Mouse (Mus musculus): ENCODE data around the gene Knstrn. TPM values are rescaled to one million over a fixed set of nuclear protein-coding genes. Genes with fewer than 3 reads are reported as not detected.

The Knstrn gene
- 88.9 and 100 TPM in 2 replicates for polyA plus RNA-seq (2016; fragmentation: Nextera tagmentation; extraction: Ambion mirVana)

DNA sequence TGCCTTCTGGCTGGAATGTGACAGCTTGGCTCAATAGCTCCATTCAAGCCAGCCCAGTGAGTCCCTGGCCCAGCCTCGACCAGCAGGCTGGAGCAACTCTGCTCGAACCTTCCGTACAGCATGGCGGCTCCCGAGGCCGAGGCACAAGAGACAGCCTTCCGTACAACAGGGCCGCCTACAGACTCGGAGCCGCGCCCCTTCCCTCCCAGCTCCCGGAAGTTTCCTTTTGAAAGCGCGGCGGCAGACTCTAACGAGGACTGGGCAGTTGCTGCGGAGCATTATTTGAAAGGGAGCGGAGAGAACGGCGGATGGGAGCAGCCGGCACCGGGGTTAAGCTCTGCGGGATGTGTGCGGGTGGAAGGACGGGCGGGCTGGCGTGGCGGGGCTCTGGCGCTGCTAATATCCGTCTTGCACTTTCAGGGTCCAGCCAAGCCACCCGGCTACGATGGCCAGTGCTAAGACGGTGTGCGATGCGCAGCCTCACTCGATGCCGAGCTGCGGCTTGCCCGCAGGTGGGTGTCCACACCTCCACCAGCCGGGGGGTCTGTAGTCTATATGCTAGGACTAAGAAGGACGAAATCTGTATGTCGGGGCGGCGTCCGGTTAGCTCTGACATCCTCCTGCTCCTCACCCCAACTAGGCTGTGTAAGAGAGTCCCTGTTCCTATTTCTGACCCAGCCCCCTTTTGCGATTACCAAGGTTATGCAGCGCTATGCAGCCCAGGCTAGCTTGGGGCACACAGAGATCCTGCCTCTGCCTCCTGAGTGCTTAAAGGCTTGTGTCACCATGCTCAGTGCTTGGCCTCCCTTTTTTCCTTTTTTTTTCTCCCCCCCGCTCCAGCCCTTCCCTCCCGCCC, at the start of gene Knstrn:
Gene Knstrn (plus strand): TSS at position 23 of the 856 bp plus-strand sequence.
- peak within 1 kb of the TSS; percentile 64 for H3K4me3 ChIP-seq
- ATAC-seq (ENCODE audit: low FRiP score) = peak; percentile 97
- H3K4me1 ChIP-seq = peaks cover 20% of the 10 kb centered on the region
- WGBS = 1% methylated on average over 49 of the region's 49 CpGs
- no peaks in the 10 kb centered on the region for H3K9me3 ChIP-seq (replicated peaks)
- H3K36me3 ChIP-seq = peaks cover 21% of the 10 kb centered on the region
- 0 out of 2 replicates have a peak within 1 kb of the TSS, but pooled peaks have one; percentile 31 for H3K27ac ChIP-seq
- peak within 1 kb of the TSS; percentile 91 for H3K4me2 ChIP-seq (replicated peaks)
- H3K9ac ChIP-seq = peak within 1 kb of the TSS; percentile 60
- no peaks in the 10 kb centered on the region for H3K27me3 ChIP-seq

DNA sequence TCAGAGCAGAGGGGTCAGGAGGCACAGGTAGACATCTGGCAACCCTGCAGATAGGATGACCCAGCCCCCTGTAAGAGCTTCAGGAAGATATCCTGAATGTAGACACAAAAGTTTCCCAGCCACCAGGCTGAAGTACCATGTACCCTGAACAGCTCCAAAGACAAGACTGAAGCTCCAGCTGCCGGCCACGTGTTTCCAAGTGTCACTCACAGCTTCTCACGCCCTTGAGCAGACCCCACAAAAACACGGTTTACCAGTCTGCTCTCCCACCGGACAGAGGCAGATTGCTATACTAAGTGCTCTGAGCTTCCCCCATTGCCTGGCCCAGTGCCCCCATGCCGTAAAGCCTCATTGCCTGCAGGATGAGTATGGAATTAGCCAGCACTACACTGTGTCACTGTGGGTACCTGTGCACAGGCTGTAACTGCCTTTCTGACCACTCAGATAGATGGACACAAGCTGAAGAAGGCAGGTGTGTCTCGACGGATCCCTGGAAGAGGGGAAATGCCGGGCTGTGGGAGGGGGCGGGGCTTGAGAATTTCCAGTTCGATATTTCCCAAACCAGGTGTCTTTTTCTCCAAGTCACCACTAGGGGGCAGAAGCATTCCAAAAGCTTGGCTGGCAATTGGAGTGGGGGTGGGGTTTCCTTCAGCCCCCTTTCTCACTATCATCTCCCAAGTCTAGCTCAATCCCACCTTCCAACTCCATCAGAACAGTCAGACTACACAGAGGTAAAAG, 49.5 kb upstream of the Knstrn start:
- Histone ChIP-seq H3K9ac (no peak overlapping the region), H3K27me3 (peaks cover 6% of the 10 kb centered on the region; the same call in 1 of the 2 replicates), H3K4me2 (replicated peaks) (no peak overlapping the region), H3K36me3 (no peaks in the 10 kb centered on the region), H3K9me3 (replicated peaks) (no peaks in the 10 kb centered on the region), H3K4me3 (no peak overlapping the region), H3K4me1 (peaks cover 40% of the 10 kb centered on the region), H3K27ac (no peak overlapping the region)
- 23% methylated on average over 11 of the region's 11 CpGs for WGBS
- ATAC-seq (ENCODE audit: low FRiP score) = no peak

DNA sequence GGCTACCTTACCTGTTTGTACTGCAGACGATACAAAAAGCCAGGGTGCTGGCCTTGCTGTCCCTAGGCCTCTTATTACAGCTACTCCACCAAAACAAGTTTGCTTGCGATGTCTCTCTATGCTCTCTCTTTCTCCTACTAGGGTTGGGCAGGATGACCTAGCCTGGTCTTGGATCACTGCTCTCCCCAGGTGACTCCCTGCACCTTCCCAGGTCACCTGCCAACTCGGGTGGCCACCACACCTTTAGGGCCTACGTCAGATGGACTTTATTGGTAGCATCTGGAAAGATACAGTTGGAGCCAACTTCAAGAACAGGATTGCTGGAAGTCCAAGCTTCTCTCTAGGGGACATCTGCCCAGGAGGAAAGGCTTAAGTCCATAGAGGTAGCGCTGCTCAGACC, 48.9 kb upstream of the Knstrn start:
- Histone ChIP-seq H3K4me1 (peaks cover 36% of the 10 kb centered on the region), H3K4me3 (no peak overlapping the region), H3K27me3 (peaks cover 6% of the 10 kb centered on the region; the same call in 1 of the 2 replicates), H3K36me3 (no peaks in the 10 kb centered on the region), H3K9me3 (replicated peaks) (no peaks in the 10 kb centered on the region), H3K27ac (no peak overlapping the region), H3K4me2 (replicated peaks) (no peak overlapping the region), H3K9ac (no peak overlapping the region)
- ATAC-seq (ENCODE audit: low FRiP score) = no peak
- WGBS = 85% methylated on average over 5 of the region's 5 CpGs

DNA sequence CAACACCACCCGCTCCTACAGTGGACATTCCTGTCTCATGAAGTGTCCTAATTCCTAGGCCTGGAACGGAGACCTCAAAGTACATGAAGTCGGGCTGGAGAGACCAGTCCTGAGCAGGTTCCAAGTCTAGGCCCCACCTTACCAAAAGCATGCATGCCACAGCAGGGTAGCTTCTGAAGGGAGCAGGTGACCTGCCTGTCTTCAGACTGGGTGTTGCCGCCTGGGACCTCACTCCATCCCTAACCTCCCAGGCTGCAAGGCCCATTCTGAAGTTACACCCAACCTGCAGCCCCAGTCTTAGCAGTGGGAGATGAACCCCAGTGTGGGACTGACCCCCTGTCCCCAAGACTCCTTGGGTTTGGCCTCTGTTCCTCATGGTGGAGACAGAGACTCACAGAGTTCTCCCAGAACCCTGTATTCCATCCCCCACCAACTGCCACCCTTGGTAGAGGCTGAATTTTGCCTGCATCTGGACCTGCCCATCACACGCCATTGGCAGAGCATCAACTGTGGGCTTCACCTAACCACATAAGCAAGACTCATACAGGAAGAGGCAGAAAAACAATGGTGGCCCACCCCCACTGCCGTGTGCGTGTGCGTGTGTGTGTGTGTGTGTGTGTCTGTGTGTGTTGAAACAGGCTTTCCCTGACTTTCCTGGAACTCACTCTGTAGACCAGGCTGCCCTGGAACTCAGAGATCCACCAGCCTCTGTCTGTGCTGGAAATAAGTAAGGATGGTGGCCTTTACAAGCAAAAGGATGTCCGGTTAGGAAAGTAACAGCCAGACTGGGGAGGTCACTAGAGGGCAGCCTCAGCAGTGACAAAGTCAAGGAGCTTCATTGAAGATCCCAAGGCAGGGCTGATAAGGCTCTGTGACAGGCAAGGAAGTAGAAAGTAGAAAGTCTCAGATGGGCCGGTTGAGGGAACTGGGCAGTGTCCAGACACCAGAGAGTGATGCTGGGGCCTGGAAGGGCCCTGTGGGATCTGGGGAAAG, 47.5 kb upstream of the Knstrn start:
- WGBS = 78% methylated on average over 10 of the region's 10 CpGs
- Histone ChIP-seq H3K9me3 (replicated peaks) (no peaks in the 10 kb centered on the region), H3K4me1 (peaks cover 28% of the 10 kb centered on the region), H3K36me3 (no peaks in the 10 kb centered on the region), H3K4me2 (replicated peaks) (no peak overlapping the region), H3K9ac (no peak overlapping the region), H3K27ac (no peak overlapping the region), H3K4me3 (no peak overlapping the region), H3K27me3 (peaks cover 6% of the 10 kb centered on the region; the same call in 1 of the 2 replicates)
- ATAC-seq (ENCODE audit: low FRiP score) = no peak

DNA sequence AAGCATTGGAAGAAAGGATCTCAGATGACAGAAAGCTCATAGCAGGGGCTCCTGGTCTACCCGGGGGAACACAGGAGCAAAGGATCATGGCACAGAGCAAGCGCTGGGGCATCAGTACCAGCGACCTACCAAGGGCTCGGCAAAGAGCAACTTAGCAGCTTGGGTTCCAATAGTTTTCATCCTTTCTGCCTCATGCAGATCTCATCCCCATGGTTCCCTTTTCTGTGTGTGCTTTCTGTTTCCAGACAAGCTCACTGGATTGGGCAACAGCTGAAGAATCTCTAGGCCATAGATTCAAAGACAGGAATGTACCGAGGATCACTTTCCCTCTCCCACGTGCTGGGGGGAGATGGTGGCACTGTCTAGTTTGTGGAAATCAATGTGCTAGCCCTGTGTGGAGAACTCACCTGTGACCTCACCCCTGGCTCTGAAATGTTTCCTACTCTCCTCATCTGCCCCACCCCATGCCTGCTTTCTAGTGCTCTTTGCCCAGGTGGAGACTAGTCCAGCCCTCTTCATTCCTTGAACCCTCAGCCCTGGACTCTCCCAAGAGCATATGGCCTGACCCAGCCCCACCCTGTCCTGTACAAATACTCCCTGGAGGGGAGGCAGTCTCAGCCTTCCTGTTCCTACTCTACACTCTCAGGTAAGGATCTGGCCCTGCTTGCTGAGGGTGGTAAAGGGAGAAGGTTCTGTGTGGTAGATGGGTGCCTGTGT, 41.5 kb upstream of the Knstrn start, which contains the start of gene Phgr1:
Gene Phgr1 (plus strand): TSS at position 612 of the 717 bp plus-strand sequence.
- no peaks in the 10 kb centered on the region for H3K4me1 ChIP-seq
- ATAC-seq (ENCODE audit: low FRiP score) = no peak
- H3K9me3 ChIP-seq (replicated peaks) = no peaks in the 10 kb centered on the region
- H3K9ac ChIP-seq = no peak within 1 kb of the TSS
- H3K36me3 ChIP-seq = no peaks in the 10 kb centered on the region
- no peak within 1 kb of the TSS for H3K27ac ChIP-seq
- H3K27me3 ChIP-seq = peaks cover 11% of the 10 kb centered on the region
- H3K4me3 ChIP-seq = no peak within 1 kb of the TSS
- WGBS = 84% methylated on average over 6 of the region's 6 CpGs
- H3K4me2 ChIP-seq (replicated peaks) = no peak within 1 kb of the TSS

DNA sequence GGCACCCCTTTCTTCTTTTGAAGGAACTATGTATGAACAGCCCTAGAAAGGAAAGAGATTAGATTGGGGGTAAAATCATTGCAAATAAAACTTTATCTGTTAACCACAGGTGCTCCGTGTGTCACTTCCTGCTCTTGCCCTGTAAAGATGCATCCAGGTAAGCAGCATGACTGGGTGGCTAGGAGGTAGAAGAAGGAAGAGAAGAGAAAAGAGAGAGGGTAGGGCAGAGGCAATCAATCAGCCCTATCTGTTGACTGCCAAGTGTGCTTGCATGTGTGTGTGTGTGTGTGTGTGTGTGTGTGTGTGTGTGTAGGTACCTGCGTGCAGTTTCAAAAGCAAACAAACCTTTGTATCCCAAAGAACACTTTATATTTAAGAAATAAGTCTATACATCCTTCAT, 39.3 kb upstream of the Knstrn start:
- Histone ChIP-seq H3K27me3 (peaks cover 8% of the 10 kb centered on the region), H3K9ac (no peak overlapping the region), H3K4me1 (peaks cover 4% of the 10 kb centered on the region), H3K27ac (no peak overlapping the region), H3K36me3 (no peaks in the 10 kb centered on the region), H3K4me3 (no peak overlapping the region), H3K9me3 (replicated peaks) (no peaks in the 10 kb centered on the region), H3K4me2 (replicated peaks) (no peak overlapping the region)
- ATAC-seq (ENCODE audit: low FRiP score) = no peak
- WGBS = 85% methylated on average over 2 of the region's 2 CpGs

DNA sequence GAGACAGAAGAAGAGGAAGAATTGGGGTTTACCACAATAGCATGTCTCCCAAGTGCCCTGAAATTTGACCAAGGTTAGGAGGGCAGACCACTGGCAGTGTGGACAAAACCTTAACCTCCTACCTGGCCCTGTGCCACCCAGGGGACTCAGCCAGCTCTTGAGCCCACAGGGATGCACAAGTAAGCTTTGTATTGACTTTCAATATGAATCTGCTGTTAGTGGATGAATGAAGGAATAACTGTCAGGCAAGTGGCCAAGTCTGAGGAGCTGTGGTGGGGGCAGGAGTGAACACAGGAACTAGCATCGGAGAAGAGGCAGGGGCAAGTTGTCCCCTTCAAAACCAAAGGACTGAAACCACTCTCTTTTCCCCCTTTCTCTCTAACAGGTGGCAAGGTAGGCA, 38.4 kb upstream of the Knstrn start:
- no peak for ATAC-seq (ENCODE audit: low FRiP score)
- H3K9ac ChIP-seq = no peak overlapping the region
- H3K4me2 ChIP-seq (replicated peaks) = no peak overlapping the region
- WGBS = 80% methylated on average over 1 of the region's 1 CpGs
- no peak overlapping the region for H3K4me3 ChIP-seq
- no peaks in the 10 kb centered on the region for H3K36me3 ChIP-seq
- H3K9me3 ChIP-seq (replicated peaks) = no peaks in the 10 kb centered on the region
- peaks cover 8% of the 10 kb centered on the region for H3K4me1 ChIP-seq
- H3K27me3 ChIP-seq = peaks cover 8% of the 10 kb centered on the region
- no peak overlapping the region for H3K27ac ChIP-seq

DNA sequence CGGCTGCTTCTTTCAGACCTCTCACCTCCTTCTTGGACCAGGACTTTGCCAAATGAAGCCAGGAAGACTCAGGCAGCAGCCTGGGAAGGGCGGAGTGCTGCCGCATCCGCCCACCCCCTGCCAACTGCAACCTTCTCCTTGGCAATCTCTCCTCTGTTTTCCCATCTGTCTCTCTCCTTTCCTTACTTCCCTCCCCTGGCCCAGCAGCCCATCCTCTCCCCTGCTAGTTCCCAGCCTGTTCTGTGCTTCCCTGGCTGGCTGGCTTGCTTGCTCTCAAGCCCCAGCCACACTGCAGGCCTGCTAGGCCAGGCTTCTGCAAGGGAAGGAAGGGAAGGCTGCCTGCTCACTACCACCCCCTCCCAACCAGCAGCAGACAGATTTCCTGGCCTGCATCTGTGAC, 38.0 kb upstream of the Knstrn start:
- H3K4me1 ChIP-seq = peaks cover 12% of the 10 kb centered on the region
- no peaks in the 10 kb centered on the region for H3K9me3 ChIP-seq (replicated peaks)
- no peaks in the 10 kb centered on the region for H3K36me3 ChIP-seq
- peaks cover 9% of the 10 kb centered on the region for H3K27me3 ChIP-seq
- no peak overlapping the region for H3K27ac ChIP-seq
- 56% methylated on average over 4 of the region's 4 CpGs for WGBS
- no peak overlapping the region for H3K4me2 ChIP-seq (replicated peaks)
- no peak overlapping the region for H3K9ac ChIP-seq
- no peak overlapping the region for H3K4me3 ChIP-seq
- no peak for ATAC-seq (ENCODE audit: low FRiP score)

DNA sequence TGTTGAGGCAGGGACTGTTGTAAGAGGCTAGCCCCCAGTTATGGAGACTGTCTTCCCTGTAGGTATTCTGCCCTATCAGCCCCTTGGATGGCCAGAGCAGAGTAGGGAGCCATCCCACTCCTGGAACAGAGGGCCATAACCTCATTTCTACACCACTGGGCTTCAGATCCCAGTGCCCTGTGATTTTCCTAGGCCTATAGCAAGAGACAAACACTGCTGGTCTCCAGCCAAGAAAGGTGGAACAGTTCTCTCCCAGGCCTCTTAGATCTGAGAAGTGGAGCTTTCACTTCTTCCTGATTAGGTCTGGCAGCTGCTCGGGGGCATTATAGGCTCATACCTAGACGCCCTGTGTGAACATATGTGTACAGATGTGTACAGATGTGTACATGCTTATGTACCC, 37.5 kb upstream of the Knstrn start:
- no peak overlapping the region for H3K4me2 ChIP-seq (replicated peaks)
- no peaks in the 10 kb centered on the region for H3K36me3 ChIP-seq
- H3K4me1 ChIP-seq = peaks cover 15% of the 10 kb centered on the region
- no peak overlapping the region for H3K27ac ChIP-seq
- H3K4me3 ChIP-seq = no peak overlapping the region
- no peak for ATAC-seq (ENCODE audit: low FRiP score)
- no peak overlapping the region for H3K9ac ChIP-seq
- no peaks in the 10 kb centered on the region for H3K9me3 ChIP-seq (replicated peaks)
- H3K27me3 ChIP-seq = peaks cover 13% of the 10 kb centered on the region
- WGBS = 79% methylated on average over 2 of the region's 2 CpGs

DNA sequence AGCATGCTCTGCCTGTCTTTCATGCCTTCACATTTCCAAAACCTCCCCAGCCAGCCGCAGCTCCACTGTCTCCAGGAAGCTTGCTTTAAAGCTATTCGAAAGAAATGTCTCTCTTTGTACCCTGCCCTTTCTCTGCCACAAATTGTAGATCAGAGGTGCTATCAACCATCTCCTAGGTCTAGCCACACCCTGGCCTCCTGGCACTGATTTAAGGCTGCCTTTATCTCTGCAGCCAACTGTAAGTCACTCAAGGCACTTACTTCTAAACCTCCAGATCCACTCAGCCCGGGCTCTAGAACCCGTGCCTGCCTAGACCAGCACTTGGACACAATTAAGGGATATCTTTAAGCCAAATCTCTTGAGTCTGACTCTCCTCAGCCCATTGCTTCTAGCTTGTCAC, 35.4 kb upstream of the Knstrn start:
- H3K4me1 ChIP-seq = peaks cover 15% of the 10 kb centered on the region
- H3K4me2 ChIP-seq (replicated peaks) = no peak overlapping the region
- H3K9me3 ChIP-seq (replicated peaks) = no peaks in the 10 kb centered on the region
- H3K27ac ChIP-seq = no peak overlapping the region
- H3K27me3 ChIP-seq = peaks cover 18% of the 10 kb centered on the region
- no peak overlapping the region for H3K4me3 ChIP-seq
- no peak for ATAC-seq (ENCODE audit: low FRiP score)
- no peak overlapping the region for H3K9ac ChIP-seq
- WGBS = 83% methylated on average over 4 of the region's 4 CpGs
- H3K36me3 ChIP-seq = no peaks in the 10 kb centered on the region

DNA sequence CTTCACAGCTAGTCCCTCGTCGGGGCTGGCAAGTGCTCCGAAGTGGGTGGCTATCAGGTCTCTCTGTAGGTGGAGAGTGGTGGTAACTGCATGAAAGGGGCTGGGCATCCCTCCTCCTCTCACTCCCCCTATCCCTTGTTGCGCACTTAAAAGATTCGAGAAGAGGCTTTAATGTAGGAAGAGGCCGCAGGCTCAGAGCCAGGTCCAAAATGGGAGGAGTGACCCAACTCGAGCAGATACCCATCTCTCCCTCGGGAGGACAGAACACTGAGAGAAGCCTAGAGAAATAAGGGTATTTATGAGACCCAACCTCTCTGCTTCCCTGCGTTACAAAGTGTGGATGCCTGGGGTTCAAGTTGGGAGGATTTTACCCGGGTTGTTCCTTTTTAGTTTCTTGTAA, 34.7 kb upstream of the Knstrn start:
- WGBS = 10% methylated on average over 10 of the region's 10 CpGs
- peak overlapping the region; percentile 83 for H3K27ac ChIP-seq
- peak overlapping the region; percentile 59 for H3K4me2 ChIP-seq (replicated peaks)
- peak overlapping the region; percentile 65 for H3K9ac ChIP-seq
- H3K4me1 ChIP-seq = peaks cover 15% of the 10 kb centered on the region
- peak; percentile 38 for ATAC-seq (ENCODE audit: low FRiP score)
- H3K4me3 ChIP-seq = peak overlapping the region; percentile 42
- H3K27me3 ChIP-seq = peaks cover 18% of the 10 kb centered on the region
- no peaks in the 10 kb centered on the region for H3K9me3 ChIP-seq (replicated peaks)
- no peaks in the 10 kb centered on the region for H3K36me3 ChIP-seq

Data from hindbrain, embryonic 12.5 days (tissue).